Mouse (Mus musculus): ENCODE data around the gene Map2k2.
A peak's percentile ranks its signal among the peaks of the same experiment; 100 is the strongest.
"Not testable (repeated sequence)": the region's sequence is repeated elsewhere in the genome, so short reads cannot be mapped to it uniquely, and the experiment has no call there.

The Map2k2 gene

DNA sequence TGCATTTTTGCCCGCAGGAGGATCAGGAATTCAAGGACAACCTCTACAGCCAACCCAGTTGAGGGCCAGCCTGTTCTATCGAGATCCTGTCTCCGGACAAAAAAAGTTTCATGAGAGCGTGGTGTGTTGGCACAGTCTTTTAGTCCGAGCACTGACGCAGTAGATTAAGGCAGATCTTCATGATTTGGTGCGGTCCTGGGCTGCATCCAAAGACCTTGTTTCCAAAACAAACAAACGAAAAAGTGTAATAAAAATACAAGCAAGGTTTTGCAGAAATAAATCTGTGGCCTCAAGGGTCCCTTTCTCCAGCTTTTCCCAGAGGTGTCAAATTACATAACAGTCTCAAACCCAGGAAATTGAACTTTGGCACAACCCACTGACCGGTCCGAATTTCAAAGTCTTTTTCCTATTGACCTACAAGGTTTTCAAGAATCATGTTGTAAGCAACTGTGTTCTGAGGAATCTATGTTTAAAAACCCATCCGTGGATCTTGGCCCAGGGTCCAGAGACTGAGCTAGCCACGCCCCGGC, 70.3 kb downstream of the Map2k2 start:
- peak; percentile 83 for DNase-seq (ENCODE audit: low read depth, low spot score)

DNA sequence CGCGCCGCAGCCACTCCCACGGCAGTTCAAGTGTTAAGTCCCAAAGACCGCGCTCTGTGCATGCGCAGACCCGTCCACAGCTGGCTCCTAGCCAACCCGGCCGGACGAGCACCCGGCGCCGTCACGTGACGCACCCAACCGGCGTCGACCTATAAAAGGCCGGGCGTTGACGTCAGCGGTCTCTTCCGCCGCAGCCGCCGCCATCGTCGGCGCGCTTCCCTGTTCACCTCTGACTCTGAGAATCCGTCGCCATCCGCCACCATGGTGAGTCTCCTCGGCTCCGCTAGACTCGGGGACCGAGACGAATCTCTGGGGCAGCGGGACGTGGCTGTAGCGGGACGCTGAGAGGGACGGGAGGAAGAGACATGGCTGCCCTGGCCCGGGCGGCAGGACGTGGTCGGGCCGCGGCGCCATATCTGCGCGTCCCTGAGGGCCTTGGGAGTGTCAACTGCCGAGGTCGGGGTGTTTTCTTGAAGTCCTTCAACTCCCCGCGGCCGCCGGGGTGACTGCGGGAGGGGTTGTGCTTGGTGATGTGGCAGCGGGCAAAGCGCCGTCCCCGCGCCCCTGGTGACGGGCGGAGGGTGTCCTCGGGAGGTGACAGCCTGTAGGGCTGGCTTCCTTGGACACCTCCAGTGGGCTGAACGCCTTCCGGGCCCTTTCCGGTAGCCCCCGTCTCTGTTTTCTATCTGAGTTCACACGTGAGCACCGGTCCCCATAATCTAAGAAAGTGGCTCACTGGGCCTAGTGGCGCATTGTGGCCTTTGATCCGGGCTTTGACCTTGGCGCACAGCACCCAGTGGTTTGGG, 71.0 kb downstream of the Map2k2 start, which contains the start of gene Eef2:
Gene Eef2 (plus strand): TSS at position 166 of the 806 bp plus-strand sequence.
- DNase-seq (ENCODE audit: low read depth, low spot score) = peak; percentile 97

DNA sequence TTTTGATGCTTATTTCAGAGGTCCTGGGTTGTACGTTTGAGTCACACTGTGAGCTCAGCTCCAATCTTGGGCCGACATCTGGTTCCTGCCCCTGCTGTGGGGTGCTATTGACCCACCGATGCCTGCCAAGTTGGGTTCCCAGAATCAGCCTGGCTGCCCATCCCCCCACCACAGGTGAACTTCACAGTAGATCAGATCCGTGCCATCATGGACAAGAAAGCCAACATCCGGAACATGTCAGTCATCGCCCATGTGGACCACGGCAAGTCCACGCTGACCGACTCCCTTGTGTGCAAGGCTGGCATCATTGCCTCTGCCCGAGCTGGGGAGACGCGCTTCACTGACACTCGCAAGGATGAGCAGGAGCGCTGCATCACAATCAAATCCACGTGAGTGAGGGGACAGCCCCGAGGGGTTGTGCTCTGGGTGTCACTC, 71.8 kb downstream of the Map2k2 start:
- DNase-seq (ENCODE audit: low read depth, low spot score) = peak; percentile 51

DNA sequence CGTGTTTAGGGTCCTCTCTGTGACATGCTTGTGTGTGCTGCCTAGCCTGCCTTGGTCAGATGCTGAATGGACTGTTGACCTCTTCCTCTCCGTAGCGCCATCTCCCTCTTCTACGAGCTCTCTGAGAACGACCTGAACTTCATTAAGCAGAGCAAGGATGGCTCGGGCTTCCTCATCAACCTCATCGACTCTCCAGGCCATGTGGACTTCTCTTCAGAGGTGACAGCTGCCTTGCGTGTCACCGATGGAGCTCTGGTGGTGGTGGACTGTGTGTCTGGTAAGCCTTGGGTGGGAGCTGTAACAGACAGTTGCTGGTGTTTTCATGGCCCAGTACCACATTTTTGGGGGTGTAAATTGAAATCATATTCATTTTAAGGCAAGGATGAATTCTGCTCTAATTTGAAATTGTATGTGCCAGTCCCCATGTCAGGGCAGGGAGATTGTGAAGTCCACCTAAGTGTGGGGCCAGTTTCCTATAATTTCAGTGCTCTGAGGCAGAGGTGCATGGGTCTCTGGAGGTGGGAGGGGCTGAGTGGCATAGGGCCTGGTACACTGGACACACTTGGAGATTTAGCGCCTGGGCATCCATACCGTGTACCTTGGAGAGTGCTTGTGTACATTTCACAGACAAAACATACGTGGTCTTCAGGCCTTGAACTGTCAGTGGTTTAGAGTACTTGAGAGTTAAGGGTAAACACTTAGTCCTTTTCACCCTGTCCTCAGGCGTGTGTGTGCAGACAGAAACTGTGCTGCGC, 72.4 kb downstream of the Map2k2 start:
- DNase-seq (ENCODE audit: low read depth, low spot score) = no peak

DNA sequence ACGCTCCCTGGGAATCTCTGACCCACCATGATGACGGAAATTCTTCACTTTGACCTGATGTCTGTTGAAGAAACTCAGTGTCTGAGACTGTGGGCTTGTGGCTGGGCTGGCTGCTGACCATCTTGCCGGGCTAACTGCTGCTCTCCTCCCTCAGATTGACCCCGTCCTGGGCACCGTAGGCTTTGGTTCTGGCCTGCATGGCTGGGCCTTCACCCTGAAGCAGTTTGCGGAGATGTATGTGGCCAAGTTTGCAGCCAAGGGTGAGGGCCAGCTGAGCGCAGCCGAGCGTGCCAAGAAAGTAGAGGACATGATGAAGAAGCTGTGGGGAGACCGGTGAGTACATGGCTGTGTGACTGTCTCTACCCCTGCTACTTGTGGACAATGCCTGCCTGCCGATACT, 73.2 kb downstream of the Map2k2 start:
- no peak for DNase-seq (ENCODE audit: low read depth, low spot score)

DNA sequence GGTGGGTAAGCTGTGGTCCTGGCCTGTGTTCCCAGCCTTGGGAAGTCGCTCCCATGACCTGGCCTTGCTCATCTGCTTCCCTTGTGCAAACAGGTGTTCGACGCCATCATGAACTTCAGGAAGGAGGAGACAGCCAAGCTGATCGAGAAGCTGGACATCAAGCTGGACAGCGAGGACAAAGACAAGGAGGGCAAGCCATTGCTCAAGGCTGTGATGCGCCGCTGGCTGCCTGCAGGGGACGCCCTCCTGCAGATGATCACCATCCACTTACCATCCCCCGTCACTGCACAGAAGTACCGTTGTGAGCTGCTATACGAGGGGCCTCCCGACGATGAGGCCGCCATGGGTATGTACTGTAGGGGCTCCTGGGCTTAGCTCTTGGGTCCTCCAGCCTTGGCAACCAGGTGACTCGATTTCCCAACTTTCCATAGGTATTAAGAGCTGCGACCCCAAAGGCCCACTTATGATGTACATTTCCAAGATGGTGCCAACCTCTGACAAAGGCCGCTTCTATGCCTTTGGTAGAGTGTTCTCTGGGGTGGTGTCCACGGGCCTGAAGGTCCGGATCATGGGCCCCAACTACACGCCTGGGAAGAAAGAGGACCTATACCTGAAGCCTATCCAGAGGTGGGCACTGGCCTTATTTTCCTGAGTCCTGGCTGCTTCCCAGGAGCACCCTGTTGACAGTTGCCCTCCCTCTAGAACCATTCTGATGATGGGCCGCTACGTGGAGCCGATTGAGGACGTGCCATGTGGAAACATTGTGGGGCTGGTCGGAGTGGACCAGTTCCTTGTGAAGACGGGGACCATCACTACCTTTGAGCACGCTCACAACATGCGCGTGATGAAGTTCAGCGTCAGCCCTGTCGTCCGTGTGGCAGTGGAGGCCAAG, 74.0 kb downstream of the Map2k2 start:
- no peak for DNase-seq (ENCODE audit: low read depth, low spot score)

DNA sequence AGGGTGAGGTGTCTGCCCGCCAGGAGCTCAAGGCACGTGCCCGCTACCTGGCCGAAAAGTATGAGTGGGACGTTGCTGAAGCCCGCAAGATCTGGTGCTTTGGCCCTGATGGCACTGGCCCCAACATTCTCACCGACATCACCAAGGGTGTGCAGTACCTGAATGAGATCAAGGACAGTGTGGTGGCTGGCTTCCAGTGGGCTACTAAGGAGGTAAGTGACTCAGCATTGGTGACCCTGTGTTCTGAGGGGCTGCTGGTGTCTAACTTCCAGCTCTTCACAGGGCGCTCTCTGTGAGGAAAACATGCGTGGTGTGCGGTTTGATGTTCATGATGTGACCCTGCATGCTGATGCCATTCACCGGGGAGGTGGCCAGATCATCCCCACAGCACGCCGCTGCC, 75.2 kb downstream of the Map2k2 start:
- no peak for DNase-seq (ENCODE audit: low read depth, low spot score)

DNA sequence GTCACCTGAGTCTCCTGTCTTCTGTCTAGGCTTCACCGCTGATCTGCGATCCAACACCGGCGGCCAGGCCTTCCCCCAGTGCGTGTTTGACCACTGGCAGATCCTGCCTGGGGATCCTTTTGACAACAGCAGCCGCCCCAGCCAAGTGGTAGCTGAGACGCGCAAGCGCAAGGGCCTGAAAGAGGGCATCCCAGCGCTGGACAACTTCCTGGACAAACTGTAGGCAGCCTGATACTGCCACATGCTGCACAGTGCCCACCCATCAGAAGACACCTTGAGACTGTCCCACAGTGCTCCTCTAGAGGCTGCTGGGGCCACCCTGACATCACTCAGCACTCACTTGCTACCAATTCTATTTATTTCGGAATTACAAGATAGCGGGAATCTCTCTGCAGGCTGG, 76.1 kb downstream of the Map2k2 start:
- not testable (repeated sequence) for DNase-seq (ENCODE audit: low read depth, low spot score)

DNA sequence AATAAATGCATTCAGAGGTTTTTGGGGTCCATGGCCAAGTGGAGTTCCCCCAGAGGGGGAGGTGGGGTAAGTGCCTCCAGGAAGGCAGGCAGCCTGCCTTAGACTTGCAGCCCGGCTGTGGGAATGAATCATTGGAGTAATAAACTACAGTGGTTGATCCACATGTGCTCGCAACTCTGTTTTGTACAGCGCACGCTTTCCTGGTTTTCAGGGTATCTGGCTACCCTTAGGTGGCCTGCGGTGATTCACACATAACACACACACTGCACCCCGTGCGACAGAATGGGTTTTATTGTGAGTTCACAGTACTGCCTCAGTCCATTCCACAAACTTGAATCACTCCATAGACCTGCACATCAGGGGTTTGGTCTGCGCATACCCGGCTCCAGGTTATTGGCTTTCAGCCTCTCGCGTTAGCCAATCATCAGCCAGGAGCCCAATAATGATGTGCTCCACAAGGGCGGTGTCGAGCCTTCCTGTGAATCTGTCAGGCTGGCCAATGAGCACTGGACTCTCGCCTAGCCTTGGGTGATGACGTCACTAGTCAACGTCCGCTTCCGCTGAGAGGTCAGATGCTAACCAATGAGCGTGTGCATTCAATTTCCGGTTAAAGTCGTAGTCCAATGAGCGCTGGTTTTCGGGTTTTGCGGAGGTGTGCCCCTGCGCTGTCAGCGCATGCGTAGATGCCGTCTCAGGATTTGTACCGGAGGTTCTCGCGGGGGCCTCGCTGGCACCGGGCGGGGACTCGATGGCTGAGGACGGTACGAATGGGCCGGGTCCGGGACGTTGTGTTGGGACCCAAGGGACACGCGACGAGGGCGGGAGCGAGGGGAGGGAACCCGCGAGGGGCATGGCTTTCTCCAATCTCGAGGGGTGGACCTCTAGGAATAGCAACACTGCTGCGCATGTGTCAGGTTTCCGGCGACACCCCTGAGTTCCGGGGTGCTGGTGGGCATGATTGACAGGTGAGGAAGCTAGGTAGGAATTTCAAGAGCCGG, 76.9 kb downstream of the Map2k2 start, which contains the start of gene Dapk3:
Gene Dapk3 (plus strand): TSS at position 670 of the 998 bp plus-strand sequence.
- DNase-seq (ENCODE audit: low read depth, low spot score) = peak; percentile 100
